Mouse (Mus musculus): ENCODE results near the gene Rhbdl2.

Gene Rhbdl2

DNA sequence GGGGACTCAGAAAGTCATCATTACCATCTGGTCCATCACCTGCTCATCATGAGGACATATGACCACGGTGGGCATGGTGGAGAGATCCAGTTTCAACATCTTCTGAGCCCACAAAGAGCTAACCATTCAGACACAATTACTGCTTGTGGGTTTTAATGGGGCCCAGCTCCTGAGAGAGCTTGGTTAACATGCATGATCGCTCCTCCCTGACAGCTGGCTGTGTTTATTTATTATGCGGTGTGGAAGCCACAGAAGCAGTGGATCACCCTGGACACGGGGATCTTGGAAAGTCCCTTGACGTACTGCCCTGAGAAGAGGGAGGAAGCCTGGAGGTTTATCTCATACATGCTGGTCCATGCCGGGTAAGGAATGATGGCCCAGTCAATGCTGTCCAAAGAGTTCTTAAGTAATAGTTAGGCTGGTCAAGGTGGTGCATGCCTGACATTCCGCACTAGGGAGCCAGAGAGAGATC is 26.4 kb downstream of the Rhbdl2 start:
- DNase-seq, result no peak

DNA sequence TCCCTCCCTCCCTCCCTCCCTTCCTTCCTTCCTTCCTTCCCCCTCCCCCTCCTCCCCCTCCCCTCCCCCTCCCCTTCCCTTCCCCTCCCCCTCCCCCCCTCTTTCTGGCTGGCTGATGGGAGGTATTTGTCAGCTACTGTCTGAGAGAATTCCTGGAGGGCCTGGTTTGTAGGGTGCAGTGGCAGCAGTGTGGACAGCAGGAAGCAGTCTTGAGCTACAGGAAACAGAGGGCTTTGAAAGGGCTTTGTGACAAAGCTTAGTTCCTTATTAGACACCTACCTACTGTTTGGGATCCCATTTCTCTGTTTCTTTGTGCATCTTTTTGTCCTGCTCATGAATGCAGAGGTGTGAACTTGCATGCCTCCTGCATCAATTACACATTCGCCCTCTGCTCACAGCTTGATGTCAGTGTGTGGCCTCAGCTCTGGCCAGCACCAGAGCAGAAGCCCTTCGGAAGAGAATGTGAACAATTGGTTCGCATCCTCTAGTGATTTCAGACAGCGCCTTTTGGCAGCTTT is 31.5 kb downstream of the Rhbdl2 start:
- no peak for DNase-seq

DNA sequence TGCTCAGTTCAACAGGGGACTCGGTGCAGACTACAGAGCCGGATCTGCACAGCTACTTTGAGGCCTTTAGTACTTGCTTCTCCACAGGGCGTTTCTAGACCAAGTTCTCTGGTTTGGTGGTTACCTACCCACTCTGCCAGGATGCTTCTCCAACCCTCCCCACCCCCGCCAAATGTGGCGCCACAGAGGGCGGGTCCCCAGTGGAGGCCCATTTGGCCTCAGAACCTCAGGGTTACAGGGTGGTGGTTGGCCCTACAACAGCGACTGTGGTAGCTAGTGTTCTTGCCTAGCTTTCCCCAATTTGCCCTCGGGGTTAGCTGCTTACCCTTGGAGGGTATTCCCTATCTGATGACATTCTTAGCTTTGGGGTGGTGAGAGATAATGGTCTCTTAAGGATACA is 54.5 kb downstream of the Rhbdl2 start:
- DNase-seq, result no peak

DNA sequence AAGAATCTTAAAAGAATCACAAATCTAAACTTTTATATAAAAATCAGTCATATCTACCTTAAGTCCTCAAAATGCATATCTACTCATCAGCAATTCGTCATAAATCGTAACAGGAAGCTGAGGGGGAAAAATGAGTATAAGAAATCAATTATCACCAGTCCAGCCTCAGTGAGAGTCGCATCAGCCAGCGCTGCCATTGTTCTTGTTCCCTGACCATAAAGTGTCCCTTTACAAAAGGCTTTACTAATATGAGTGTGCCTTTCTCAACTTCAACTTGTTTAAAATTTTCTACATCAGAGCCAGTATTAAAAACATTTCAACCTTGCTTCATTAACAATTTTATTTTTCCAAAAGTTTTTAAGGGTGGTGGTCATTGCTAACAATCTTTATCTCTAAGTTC is 69.2 kb downstream of the Rhbdl2 start:
- no peak for DNase-seq

DNA sequence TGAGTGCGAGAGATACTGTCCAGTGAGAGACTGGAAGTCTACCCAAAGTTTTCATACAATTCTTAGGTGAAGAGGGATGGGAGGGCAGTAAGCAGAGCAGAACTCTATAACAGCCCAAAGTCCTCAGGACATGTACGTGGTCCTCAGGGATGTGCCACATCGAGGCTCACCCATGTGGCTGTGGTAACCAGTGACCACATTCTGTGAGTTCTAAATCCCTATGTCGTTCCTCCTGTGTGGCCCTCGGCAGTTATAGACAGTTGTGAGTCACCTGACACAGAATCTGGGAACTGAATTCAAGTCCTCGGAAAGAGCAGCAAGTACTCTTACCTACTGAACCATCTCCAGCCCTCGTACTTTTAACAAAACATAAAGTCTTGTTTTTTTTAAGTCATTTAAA is 70.4 kb downstream of the Rhbdl2 start:
- no peak for DNase-seq

DNA sequence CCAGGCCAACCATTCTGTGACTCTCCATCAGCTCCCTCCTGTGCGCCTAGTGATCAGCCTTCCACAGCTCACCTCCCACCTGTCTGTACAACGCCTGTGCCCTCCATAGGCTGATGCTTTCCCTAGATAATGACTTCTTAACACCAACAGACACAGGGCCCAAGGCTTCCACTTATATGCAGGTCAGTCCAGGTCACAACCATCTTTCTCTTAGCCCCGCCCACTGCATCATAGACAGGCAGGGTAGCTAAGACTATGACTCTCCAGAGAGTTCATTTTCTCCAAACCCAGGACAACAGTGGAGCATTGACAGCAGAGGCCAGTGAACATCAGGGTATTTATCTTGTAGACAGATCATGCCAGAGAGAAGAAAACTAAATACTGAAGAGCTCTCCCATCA is 71.7 kb downstream of the Rhbdl2 start, which contains the start of gene 4933427I04Rik:
4933427I04Rik (plus strand) TSS at position 301 of the 400 bp plus-strand sequence.
- no peak for DNase-seq

DNA sequence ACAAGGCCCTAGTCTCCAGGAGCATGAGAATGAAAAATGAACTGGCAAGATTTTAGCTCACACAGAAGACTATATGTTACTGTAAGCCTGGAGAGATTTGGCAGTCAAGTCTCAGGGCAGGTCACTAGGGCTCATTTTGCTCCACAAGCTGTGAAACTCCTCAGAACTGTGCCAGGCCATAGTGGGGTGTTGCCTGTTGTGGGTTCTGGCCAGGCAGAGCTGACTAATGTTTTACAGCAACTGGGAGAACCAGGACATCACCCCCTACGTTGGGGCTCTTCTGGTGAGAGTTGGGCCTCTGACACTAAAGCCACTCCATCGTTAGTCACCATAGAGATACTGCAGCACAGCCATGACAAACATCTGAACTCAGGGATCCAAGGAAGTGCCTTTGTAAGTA is 72.1 kb downstream of the Rhbdl2 start:
- no peak for DNase-seq

DNA sequence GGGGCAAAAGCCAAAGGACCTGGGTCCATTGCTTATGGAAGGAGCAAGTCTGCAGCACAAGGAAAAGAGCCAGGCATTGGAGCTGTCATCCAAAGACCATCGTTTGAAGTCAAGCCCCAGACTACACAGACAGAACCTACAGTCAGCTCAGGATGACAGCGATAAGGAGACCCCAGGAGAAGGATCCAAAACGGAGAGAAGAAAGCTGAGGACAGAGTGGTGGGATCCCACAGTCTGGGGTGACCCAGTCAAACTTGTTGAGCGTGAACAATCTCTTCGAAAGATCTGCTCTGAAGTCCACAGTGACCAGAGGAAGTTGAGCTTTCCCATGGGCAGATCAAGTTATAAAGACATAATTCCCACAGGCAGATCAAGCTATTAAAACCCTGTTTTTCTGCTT is 72.9 kb downstream of the Rhbdl2 start:
- no peak for DNase-seq

Measured in cerebellum, adult 9-10 months (tissue).